Mouse (Mus musculus) Muller cell, postnatal 12 days (primary cell): Measurements from ENCODE around the gene Gm13285.
"Not testable (repeated sequence)": the region's sequence is repeated elsewhere in the genome, so short reads cannot be mapped to it uniquely, and the experiment has no call there.

Source experiments
- DNase-seq: peaks from one replicate; pipeline ENCODE4 v3.0.0-alpha.2; 2015; ENCODE audit errors: inconsistent ontology term

Gene Gm13285

DNA sequence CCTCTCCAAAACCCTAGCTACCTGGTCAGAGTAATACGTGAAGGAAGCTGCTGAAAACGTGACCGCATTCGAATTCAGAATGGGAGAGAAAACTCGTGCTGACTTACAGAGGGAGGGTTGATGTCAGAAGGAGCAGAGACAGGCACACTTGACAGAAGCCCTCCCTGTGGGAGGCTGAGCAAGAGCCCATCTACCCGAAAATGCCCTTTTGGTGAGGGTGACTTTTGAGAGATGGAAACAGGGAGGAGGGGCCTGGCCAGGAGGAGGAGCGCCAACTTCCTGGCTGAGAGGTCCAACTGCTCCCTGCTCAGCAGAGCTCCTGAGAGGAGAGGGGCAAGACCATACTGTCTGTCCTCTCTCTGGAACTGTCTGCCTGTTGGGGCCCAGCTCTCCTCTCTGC lies at the start of gene Gm13285:
Gene Gm13285 (plus strand): TSS at position 301 of the 400 bp plus-strand sequence.
- not testable (repeated sequence) for DNase-seq

DNA sequence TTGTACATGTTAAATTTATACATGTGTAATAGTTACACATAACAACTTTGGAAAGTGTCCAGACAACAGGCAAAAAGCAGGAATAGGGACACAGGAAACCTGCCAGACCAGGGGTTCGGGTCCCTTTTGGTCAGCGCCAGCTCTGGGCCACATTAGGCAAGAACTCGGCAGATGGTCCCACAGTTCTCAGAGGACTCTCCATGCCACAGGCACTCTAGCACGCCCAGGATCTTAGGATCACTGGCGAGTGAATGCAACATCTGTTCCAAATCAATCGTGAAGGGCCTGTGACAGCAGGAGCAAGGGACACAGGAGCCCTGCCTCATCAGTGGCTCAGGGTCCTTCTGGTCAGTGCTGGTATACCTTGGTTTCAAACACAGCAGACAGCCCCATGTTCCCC lies 49.5 kb upstream of the Gm13285 start:
- DNase-seq = no peak

DNA sequence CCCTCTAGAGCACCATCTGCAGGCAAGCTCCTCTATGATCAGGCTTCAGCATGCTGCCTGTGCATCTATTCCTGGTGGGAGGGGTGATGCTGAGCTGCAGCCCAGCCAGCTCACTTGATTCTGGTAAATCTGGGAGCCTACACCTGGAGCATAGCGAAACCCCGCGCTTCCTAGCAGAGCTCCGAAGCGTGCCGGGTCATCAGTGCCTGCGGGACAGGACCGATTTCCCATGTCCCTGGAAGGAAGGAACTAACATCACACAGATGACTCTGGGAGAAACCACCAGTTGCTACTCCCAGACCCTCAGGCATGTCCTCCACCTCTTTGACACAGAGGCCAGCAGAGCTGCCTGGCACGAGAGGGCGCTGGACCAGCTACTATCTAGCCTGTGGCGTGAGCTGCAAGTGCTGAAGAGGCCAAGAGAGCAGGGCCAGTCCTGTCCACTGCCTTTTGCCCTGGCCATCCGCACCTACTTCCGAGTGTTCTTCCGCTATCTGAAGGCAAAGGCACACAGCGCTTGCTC lies 44.6 kb upstream of the Gm13285 start, which contains the start of gene Gm13271:
Gene Gm13271 (plus strand): TSS at position 51 of the 523 bp plus-strand sequence.
- DNase-seq = not testable (repeated sequence)

DNA sequence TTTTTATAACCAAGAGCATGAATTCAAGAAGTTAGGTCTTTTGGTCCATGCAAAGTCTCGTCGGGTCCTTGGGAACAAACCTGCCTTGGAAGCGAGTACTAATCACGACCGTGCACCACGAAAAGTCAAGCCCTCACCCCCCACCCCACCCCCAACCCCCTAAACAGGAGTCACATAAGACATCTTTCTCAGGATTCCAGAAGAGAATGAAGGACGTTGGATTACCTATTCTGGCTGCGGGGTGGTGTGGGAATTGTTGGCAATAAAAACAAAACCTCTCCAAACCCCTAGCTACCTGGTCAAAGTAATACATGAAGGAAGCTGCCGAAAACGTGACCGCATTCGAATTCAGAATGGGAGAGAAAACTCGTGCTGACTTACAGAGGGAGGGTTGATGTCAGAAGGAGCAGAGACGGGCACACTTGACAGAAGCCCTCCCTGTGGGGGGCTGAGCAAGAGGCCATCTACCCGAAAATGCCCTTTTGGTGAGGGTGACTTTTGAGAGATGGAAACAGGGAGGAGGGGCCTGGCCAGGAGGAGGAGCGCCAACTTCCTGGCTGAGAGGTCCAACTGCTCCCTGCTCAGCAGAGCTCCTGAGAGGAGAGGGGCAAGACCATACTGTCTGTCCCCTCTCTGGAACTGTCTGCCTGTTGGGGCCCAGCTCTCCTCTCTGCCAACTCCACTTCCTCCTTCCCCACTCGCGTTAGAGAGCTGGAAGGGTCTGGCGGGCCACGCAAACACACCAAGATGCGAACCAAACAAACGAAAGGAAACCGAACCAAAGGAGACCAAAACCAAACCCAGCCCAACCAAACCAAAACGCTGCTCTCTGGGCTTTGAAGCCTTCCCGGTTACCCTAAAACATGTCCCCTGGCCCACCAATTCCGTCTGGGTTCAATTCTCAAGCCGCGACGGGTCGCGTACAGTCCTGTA lies 42.6 kb upstream of the Gm13285 start:
- DNase-seq = peak; percentile 47

DNA sequence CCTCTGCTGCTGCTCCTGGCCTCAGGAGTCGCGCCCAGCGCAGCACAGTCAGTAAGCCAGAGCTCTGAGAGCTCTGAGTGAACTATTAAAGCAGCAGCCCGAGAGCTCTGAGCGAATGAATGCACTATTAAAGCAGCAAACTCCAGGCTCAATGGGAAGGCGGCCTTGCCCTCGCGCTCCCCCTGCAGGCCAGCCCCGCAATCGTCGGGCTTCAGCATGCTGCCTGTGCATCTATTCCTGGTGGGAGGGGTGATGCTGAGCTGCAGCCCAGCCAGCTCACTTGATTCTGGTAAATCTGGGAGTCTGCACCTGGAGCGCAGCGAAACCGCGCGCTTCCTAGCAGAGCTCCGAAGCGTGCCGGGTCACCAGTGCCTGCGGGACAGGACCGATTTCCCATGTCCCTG lies 41.8 kb upstream of the Gm13285 start:
- DNase-seq = peak; percentile 91

DNA sequence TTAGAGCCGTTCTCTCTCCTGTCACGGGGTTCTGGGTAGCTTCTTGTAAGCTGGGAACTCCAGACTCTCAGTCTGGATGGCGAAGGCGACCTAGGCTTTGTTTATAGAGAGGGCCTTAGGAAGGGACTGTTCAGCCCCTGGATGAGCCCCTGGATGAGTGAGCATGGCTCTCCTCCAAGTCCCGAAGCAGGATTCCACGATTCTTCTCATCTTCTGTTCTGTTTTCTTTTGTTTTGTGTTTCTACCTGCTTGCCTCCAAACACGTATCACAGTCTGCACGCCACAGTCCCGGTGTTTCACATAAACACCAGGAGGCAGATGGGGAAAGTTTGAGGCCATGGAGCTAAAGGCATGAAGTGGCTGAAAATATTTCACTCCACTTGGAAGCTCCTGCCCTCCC lies 40.7 kb upstream of the Gm13285 start:
- not testable (repeated sequence) for DNase-seq

DNA sequence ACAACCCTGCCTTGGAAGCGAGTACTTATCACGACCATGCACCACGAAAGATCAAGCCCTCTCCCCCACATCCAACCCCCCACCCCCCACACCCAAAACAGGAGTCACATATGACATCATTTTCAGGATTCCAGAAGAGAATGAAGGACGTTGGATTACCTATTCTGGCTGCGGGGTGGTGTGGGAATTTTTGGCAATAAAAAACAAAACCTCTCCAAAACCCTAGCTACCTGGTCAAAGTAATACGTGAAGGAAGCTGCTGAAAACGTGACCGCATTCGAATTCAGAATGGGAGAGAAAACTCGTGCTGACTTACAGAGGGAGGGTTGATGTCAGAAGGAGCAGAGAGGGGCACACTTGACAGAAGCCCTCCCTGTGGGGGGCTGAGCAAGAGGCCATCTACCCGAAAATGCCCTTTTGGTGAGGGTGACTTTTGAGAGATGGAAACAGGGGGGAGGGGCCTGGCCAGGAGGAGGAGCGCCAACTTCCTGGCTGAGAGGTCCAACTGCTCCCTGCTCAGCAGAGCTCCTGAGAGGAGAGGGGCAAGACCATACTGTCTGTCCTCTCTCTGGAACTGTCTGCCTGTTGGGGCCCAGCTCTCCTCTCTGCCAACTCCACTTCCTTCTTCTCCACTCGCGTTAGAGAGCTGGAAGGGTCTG lies 39.7 kb upstream of the Gm13285 start, which contains the start of gene Gm13283:
Gene Gm13283 (plus strand): TSS at position 510 of the 659 bp plus-strand sequence.
- not testable (repeated sequence) for DNase-seq

DNA sequence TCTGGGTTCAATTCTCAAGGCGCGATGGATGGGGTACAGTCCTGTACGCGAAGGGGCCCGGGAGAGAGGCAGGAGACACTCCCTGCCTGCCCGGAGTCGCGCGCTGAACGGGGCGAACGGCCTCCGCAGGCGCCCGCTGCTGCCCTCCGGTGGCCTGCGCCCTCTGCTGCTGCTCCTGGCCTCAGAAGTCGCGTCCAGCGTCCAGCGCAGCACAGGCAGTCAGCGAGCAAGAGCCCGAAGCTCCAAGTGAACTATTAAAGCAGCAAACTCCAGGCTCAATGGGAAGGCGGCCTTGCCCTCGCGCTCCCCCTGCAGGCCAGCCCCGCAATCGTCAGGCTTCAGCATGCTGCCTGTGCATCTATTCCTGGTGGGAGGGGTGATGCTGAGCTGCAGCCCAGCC lies 39.0 kb upstream of the Gm13285 start:
- DNase-seq = peak; percentile 74

DNA sequence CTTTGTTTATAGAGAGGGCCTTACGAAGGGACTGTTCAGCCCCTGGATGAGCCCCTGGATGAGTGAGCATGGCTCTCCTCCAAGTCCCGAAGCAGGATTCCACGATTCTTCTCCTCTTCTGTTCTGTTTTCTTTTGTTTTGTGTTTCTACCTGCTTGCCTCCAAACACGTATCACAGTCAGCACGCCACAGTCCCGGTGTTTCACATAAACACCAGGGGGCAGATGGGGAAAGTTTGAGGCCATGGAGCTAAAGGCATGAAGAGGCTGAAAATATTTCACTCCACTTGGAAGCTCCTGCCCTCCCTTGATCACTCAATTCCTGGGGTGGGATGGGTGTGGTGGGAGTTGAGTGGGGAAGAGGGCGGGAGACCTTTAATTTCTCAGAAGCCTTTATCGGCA lies 37.7 kb upstream of the Gm13285 start:
- not testable (repeated sequence) for DNase-seq

DNA sequence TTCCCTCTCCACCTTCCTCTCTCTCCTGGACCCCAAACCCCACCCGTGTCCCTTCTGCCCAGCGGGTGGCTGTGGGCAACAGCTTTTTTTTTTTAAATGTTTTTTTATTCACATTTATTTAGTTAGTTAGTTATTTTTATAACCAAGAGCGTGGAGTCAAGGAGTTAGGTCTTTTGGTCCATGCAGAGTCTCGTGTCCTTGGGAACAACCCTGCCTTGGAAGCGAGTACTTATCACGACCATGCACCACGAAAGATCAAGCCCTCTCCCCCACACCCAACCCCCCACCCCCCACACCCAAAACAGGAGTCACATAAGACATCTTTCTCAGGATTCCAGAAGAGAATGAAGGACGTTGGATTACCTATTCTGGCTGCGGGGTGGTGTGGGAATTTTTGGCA lies 37.1 kb upstream of the Gm13285 start:
- not testable (repeated sequence) for DNase-seq

DNA sequence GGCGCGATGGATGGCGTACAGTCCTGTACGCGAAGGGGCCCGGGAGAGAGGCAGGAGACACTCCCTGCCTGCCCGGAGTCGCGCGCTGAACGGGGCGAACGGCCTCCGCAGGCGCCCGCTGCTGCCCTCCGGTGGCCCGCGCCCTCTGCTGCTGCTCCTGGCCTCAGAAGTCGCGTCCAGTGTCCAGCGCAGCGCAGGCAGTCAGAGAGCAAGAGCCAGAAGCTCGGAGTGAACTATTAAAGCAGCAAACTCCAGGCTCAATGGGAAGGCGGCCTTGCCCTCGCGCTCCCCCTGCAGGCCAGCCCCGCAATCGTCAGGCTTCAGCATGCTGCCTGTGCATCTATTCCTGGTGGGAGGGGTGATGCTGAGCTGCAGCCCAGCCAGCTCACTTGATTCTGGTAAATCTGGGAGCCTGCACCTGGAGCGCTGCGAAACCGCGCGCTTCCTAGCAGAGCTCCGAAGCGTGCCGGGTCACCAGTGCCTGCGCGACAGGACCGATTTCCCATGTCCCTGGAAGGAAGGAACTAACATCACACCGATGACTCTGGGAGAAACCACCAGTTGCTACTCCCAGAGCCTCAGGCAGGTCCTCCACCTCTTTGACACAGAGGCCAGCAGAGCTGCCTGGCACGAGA lies 36.0 kb upstream of the Gm13285 start:
- peak; percentile 76 for DNase-seq

DNA sequence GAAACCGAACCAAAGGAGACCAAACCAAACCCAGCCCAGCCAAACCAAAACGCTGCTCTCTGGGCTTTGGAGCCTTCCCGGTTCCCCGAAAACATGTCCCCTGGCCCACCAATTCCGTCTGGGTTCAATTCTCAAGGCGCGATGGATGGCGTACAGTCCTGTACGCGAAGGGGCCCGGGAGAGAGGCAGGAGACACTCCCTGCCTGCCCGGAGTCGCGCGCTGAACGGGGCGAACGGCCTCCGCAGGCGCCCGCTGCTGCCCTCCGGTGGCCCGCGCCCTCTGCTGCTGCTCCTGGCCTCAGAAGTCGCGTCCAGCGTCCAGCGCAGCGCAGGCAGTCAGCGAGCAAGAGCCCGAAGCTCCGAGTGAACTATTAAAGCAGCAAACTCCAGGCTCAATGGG lies 25.9 kb upstream of the Gm13285 start, which contains the start of gene Gm13290:
Gene Gm13290 (plus strand): TSS at position 301 of the 400 bp plus-strand sequence.
- not testable (repeated sequence) for DNase-seq

DNA sequence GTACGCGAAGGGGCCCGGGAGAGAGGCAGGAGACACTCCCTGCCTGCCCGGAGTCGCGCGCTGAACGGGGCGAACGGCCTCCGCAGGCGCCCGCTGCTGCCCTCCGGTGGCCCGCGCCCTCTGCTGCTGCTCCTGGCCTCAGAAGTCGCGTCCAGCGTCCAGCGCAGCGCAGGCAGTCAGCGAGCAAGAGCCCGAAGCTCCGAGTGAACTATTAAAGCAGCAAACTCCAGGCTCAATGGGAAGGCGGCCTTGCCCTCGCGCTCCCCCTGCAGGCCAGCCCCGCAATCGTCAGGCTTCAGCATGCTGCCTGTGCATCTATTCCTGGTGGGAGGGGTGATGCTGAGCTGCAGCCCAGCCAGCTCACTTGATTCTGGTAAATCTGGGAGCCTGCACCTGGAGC lies 22.8 kb upstream of the Gm13285 start, which contains the start of gene Gm13289:
Gene Gm13289 (plus strand): TSS at position 301 of the 400 bp plus-strand sequence.
- DNase-seq = not testable (repeated sequence)

DNA sequence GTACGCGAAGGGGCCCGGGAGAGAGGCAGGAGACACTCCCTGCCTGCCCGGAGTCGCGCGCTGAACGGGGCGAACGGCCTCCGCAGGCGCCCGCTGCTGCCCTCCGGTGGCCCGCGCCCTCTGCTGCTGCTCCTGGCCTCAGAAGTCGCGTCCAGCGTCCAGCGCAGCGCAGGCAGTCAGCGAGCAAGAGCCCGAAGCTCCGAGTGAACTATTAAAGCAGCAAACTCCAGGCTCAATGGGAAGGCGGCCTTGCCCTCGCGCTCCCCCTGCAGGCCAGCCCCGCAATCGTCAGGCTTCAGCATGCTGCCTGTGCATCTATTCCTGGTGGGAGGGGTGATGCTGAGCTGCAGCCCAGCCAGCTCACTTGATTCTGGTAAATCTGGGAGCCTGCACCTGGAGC lies 19.9 kb upstream of the Gm13285 start, which contains the start of gene Gm13272:
Gene Gm13272 (plus strand): TSS at position 301 of the 400 bp plus-strand sequence.
- DNase-seq = not testable (repeated sequence)

DNA sequence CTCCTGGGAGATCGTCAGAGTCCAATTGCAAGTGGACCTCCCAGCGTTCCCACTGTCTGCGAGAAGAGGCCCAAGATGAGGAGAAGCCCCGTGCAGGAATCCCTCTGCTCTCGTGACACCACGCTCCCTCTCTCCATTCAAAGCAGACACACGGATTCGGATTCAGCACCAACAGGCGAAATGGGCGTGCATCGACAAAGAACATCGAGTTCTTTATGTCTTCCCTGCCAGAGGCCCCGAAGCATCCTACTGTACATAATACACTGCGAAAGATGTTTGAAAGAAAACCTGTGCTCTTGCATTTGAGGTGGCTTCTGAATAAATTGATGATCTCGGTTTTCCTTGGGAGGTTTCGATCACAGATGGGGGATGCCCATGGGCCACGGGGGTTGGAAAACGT lies 19.1 kb upstream of the Gm13285 start:
- DNase-seq = not testable (repeated sequence)

DNA sequence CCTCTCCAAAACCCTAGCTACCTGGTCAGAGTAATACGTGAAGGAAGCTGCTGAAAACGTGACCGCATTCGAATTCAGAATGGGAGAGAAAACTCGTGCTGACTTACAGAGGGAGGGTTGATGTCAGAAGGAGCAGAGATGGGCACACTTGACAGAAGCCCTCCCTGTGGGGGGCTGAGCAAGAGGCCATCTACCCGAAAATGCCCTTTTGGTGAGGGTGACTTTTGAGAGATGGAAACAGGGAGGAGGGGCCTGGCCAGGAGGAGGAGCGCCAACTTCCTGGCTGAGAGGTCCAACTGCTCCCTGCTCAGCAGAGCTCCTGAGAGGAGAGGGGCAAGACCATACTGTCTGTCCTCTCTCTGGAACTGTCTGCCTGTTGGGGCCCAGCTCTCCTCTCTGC lies 17.6 kb upstream of the Gm13285 start, which contains the start of gene Ifnz:
Gene Ifnz (plus strand): TSS at position 301 of the 400 bp plus-strand sequence.
- not testable (repeated sequence) for DNase-seq

DNA sequence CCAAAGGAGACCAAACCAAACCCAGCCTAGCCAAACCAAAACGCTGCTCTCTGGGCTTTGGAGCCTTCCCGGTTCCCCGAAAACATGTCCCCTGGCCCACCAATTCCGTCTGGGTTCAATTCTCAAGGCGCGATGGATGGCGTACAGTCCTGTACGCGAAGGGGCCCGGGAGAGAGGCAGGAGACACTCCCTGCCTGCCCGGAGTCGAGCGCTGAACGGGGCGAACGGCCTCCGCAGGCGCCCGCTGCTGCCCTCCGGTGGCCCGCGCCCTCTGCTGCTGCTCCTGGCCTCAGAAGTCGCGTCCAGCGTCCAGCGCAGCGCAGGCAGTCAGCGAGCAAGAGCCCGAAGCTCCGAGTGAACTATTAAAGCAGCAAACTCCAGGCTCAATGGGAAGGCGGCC lies 17.1 kb upstream of the Gm13285 start:
- not testable (repeated sequence) for DNase-seq

DNA sequence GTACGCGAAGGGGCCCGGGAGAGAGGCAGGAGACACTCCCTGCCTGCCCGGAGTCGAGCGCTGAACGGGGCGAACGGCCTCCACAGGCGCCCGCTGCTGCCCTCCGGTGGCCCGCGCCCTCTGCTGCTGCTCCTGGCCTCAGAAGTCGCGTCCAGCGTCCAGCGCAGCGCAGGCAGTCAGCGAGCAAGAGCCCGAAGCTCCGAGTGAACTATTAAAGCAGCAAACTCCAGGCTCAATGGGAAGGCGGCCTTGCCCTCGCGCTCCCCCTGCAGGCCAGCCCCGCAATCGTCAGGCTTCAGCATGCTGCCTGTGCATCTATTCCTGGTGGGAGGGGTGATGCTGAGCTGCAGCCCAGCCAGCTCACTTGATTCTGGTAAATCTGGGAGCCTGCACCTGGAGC lies 14.1 kb upstream of the Gm13285 start, which contains the start of gene Gm13276:
Gene Gm13276 (plus strand): TSS at position 301 of the 400 bp plus-strand sequence.
- not testable (repeated sequence) for DNase-seq

DNA sequence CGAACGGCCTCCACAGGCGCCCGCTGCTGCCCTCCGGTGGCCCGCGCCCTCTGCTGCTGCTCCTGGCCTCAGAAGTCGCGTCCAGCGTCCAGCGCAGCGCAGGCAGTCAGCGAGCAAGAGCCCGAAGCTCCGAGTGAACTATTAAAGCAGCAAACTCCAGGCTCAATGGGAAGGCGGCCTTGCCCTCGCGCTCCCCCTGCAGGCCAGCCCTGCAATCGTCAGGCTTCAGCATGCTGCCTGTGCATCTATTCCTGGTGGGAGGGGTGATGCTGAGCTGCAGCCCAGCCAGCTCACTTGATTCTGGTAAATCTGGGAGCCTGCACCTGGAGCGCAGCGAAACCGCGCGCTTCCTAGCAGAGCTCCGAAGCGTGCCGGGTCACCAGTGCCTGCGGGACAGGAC lies 11.1 kb upstream of the Gm13285 start, which contains the start of gene Gm13277:
Gene Gm13277 (plus strand): TSS at position 231 of the 400 bp plus-strand sequence.
- not testable (repeated sequence) for DNase-seq

DNA sequence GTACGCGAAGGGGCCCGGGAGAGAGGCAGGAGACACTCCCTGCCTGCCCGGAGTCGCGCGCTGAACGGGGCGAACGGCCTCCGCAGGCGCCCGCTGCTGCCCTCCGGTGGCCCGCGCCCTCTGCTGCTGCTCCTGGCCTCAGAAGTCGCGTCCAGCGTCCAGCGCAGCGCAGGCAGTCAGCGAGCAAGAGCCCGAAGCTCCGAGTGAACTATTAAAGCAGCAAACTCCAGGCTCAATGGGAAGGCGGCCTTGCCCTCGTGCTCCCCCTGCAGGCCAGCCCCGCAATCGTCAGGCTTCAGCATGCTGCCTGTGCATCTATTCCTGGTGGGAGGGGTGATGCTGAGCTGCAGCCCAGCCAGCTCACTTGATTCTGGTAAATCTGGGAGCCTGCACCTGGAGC lies 8.2 kb upstream of the Gm13285 start, which contains the start of gene Gm13278:
Gene Gm13278 (plus strand): TSS at position 301 of the 400 bp plus-strand sequence.
- not testable (repeated sequence) for DNase-seq
